Mouse (Mus musculus) cerebellum, adult 2 months (tissue): ENCODE measurements around the gene Pjvk. TPM values are rescaled to one million over a fixed set of nuclear protein-coding genes. Genes with fewer than 3 reads are reported as not detected.

Experiments used
- DNase-seq, 2 experiments: peaks; one replicate each; pipeline ENCODE4 v3.0.0; 2021
- H3K27ac ChIP-seq: fragments of 200-500 bp; 2 replicates; pipeline ENCODE4 v1.5.1; 2012; ENCODE audit warnings: low read length, control low read depth, inconsistent platforms; ENCODE audit not compliant: insufficient read depth
- H3K27me3 ChIP-seq: fragments of 200-500 bp; 2 replicates; pipeline ENCODE4 v1.6.1; 2012; ENCODE audit warnings: inconsistent platforms, mild to moderate bottlenecking, low read length, moderate library complexity; ENCODE audit not compliant: control insufficient read depth, insufficient read depth
- H3K4me1 ChIP-seq: fragments of 200-500 bp; 2 replicates; pipeline ENCODE4 v1.6.1; 2011; ENCODE audit warnings: low read length; ENCODE audit not compliant: control insufficient read depth, insufficient read depth
- H3K4me3 ChIP-seq: fragments of 200-500 bp; replicated peaks from 2 replicates; pipeline ENCODE3; 2011; ENCODE audit warnings: mild to moderate bottlenecking, low read depth, low read length, control low read depth; ENCODE audit not compliant: insufficient read depth
- CTCF ChIP-seq: fragments of 200-500 bp; IDR thresholded peaks from 2 replicates; pipeline ENCODE4 v1.5.1; 2011; ENCODE audit warnings: low read depth, mild to moderate bottlenecking, control low read depth, low read length, moderate library complexity, borderline replicate concordance; ENCODE audit not compliant: insufficient read depth
- POLR2A ChIP-seq: fragments of 200-500 bp; IDR thresholded peaks from 2 replicates; pipeline ENCODE4 v1.6.1; 2011; ENCODE audit warnings: low read length, control low read depth, borderline replicate concordance; ENCODE audit not compliant: insufficient read depth
- WGBS: fragments of 180-500 bp; shearing (Covaris S2); methylation state at CpG from one replicate; pipeline ENCODE4 v1.1.7; 2018; 5-methylcytosine and 5-hydroxymethylcytosine counted together
- polyA plus RNA-seq: library from polyadenylated mRNA; depleted of rRNA; stranded (reverse); fragments of >200 nt; gene quantifications from 2 replicates; pipeline ENCODE4 v1.2.3, GENCODE M21; 2012; rRNA removed

The Pjvk gene
- polyA plus RNA-seq, 1 experiment = 0.20 TPM

GRCm38 (mm10) chr2:76702188-76702587 is 53.9 kb downstream of the Pjvk start:
- H3K27me3 ChIP-seq = no peaks in the 10 kb centered on the region
- no peak overlapping the region for H3K27ac ChIP-seq
- WGBS = 88% methylated on average over 3 of the region's 3 CpGs
- TF ChIP-seq POLR2A (no peak), CTCF (no peak)
- DNase-seq = no peak
- no peaks in the 10 kb centered on the region for H3K4me1 ChIP-seq
- H3K4me3 ChIP-seq = no peak overlapping the region

GRCm38 (mm10) chr2:76702751-76703150 is 54.5 kb downstream of the Pjvk start:
- WGBS = 86% methylated on average over 5 of the region's 5 CpGs

GRCm38 (mm10) chr2:76705655-76706054 is 57.4 kb downstream of the Pjvk start:
- no peak overlapping the region for H3K27ac ChIP-seq
- 84% methylated on average over 13 of the region's 13 CpGs for WGBS
- TF ChIP-seq POLR2A (no peak), CTCF (no peak)

More at GRCm38 (mm10) chr2:76702751-76703150, 54.5 kb downstream of the Pjvk start:
- H3K27ac ChIP-seq = no peak overlapping the region
- H3K4me1 ChIP-seq = no peaks in the 10 kb centered on the region
- H3K4me3 ChIP-seq = no peak overlapping the region
- H3K27me3 ChIP-seq = no peaks in the 10 kb centered on the region
- DNase-seq = no peak
- TF ChIP-seq POLR2A (no peak), CTCF (no peak)

More at GRCm38 (mm10) chr2:76705655-76706054, 57.4 kb downstream of the Pjvk start:
- H3K4me3 ChIP-seq = no peak overlapping the region
- no peak for DNase-seq
- no peaks in the 10 kb centered on the region for H3K27me3 ChIP-seq
- no peaks in the 10 kb centered on the region for H3K4me1 ChIP-seq

Other genes with a start within 250 kb of the Pjvk start
- 40.8 and 42.1 TPM in 2 replicates for gene Osbpl6, start 242.0 kb upstream of the Pjvk start, polyA plus RNA-seq
- gene Prkra, start 461 bp upstream of the Pjvk start, polyA plus RNA-seq = 33.1 and 33.3 TPM in 2 replicates
- gene Fkbp7, start 24.6 kb downstream of the Pjvk start, polyA plus RNA-seq = 8.9 and 9.6 TPM in 2 replicates
- gene Plekha3, start 26.8 kb downstream of the Pjvk start, polyA plus RNA-seq = 36.8 and 37.8 TPM in 2 replicates